Mouse (Mus musculus) ES-E14 (cell line): ENCODE data around the gene Tmem186.

Source experiments
- CHD2 ChIP-seq: IDR thresholded peaks from 2 replicates; pipeline ENCODE4 v1.6.1; 2014; ENCODE audit warnings: mild to moderate bottlenecking, low read depth, low read length, inconsistent platforms
- HCFC1 ChIP-seq: IDR thresholded peaks from 2 replicates; pipeline ENCODE4 v1.6.1; 2012; ENCODE audit warnings: low read length, inconsistent platforms, borderline replicate concordance; ENCODE audit not compliant: insufficient read depth
- MAFK ChIP-seq: IDR thresholded peaks from 2 replicates; pipeline ENCODE4 v1.6.1; 2014; ENCODE audit warnings: mild to moderate bottlenecking, low read depth, low read length, inconsistent platforms; ENCODE audit not compliant: insufficient read depth
- ZC3H11A ChIP-seq: IDR thresholded peaks from 2 replicates; pipeline ENCODE4 v1.6.1; 2012; ENCODE audit warnings: low read depth, mild to moderate bottlenecking, inconsistent platforms, low read length, borderline replicate concordance
- ZNF384 ChIP-seq: IDR thresholded peaks from 2 replicates; pipeline ENCODE4 v1.6.1; 2012; ENCODE audit warnings: low read depth, low read length, inconsistent platforms

GRCm38 (mm10) chr16:8667261-8667660 is 29.7 kb upstream of the Tmem186 start:
- TF ChIP-seq HCFC1 (no peak), MAFK (no peak), ZC3H11A (no peak), ZNF384 (no peak), CHD2 (no peak)
